Mouse (Mus musculus) forebrain, embryonic 13.5 days (tissue): ENCODE measurements around the gene BC004004. TPM values are rescaled to one million over a fixed set of nuclear protein-coding genes. Genes with fewer than 3 reads are reported as not detected.

ENCODE experiments used
- ATAC-seq: fragments of 200-750 bp; cut with Nextera tagmentation; 2 replicates; pipeline ENCODE4 v1.8.0; 2017
- H3K27ac ChIP-seq: fragments of 300-500 bp; sonication (generic); 2 replicates; pipeline ENCODE4 v1.5.1; 2015; ENCODE audit warnings: inconsistent platforms, mild to moderate bottlenecking, moderate library complexity
- H3K27me3 ChIP-seq: fragments of 300-500 bp; sonication (generic); 2 replicates; pipeline ENCODE4 v1.6.1; 2015; ENCODE audit warnings: mild to moderate bottlenecking, inconsistent platforms
- H3K36me3 ChIP-seq: fragments of 300-500 bp; sonication (generic); 2 replicates; pipeline ENCODE4 v1.6.1; 2015; ENCODE audit warnings: mild to moderate bottlenecking, inconsistent platforms; ENCODE audit not compliant: poor library complexity, severe bottlenecking
- H3K4me1 ChIP-seq: fragments of 300-500 bp; sonication (generic); 2 replicates; pipeline ENCODE4 v1.6.1; 2015; ENCODE audit warnings: inconsistent platforms
- H3K4me2 ChIP-seq: fragments of 300-500 bp; sonication (generic); 2 replicates; pipeline ENCODE4 v1.6.1; 2015; ENCODE audit warnings: inconsistent platforms, mild to moderate bottlenecking, moderate library complexity
- H3K4me3 ChIP-seq: fragments of 300-500 bp; sonication (generic); 2 replicates; pipeline ENCODE4 v1.5.1; 2015; ENCODE audit warnings: mild to moderate bottlenecking, inconsistent platforms
- H3K9ac ChIP-seq: fragments of 300-500 bp; sonication (generic); 2 replicates; pipeline ENCODE4 v1.6.1; 2015; ENCODE audit warnings: mild to moderate bottlenecking, inconsistent platforms
- H3K9me3 ChIP-seq: fragments of 300-500 bp; sonication (generic); replicated peaks from 2 replicates; pipeline ENCODE4 v1.6.1; 2016; ENCODE audit warnings: inconsistent platforms
- WGBS: fragments of 180-500 bp; shearing (Covaris S2); methylation state at CpG from one replicate; pipeline ENCODE4 v1.1.7; 2015; 5-methylcytosine and 5-hydroxymethylcytosine counted together
- polyA plus RNA-seq: library from polyadenylated mRNA; unstranded; fragments of >200 nt; fragmentation: Nextera tagmentation; extraction: Ambion mirVana; gene quantifications from 2 replicates; pipeline ENCODE4 v1.2.1, GENCODE M21; 2015

Gene BC004004
- 78.7 and 83.5 TPM in 2 replicates for polyA plus RNA-seq

- no peaks in the 10 kb centered on the region for H3K27me3 ChIP-seq
- under 1% methylated on average over 63 of the region's 63 CpGs for WGBS
- H3K4me3 ChIP-seq, result peak within 1 kb of the TSS; percentile 90
- peak; percentile 93 for ATAC-seq
- H3K36me3 ChIP-seq, result no peaks in the 10 kb centered on the region
- peak within 1 kb of the TSS; percentile 83 for H3K27ac ChIP-seq
- peak within 1 kb of the TSS; percentile 80 for H3K4me2 ChIP-seq
- peaks cover 24% of the 10 kb centered on the region for H3K4me1 ChIP-seq
- peak within 1 kb of the TSS; percentile 94 for H3K9ac ChIP-seq
- no peaks in the 10 kb centered on the region for H3K9me3 ChIP-seq
These were observed at the start of gene BC004004 for GRCm38 (mm10) chr17:29268682-29269348. Gene BC004004, plus strand, starts transcription at chr17:29268788.

- no peak overlapping the region for H3K27ac ChIP-seq
These were observed 48.0 kb upstream of the BC004004 start for GRCm38 (mm10) chr17:29220631-29221030.

GRCm38 (mm10) chr17:29231109-29231508, 37.5 kb upstream of the BC004004 start:
- no peak overlapping the region for H3K4me3 ChIP-seq
- H3K27ac ChIP-seq, result no peak overlapping the region; the same call in 1 of the 2 replicates
- peaks cover 9% of the 10 kb centered on the region for H3K27me3 ChIP-seq
- no peaks in the 10 kb centered on the region for H3K9me3 ChIP-seq
- 70% methylated on average over 10 of the region's 10 CpGs for WGBS
- no peak overlapping the region for H3K9ac ChIP-seq
- H3K4me2 ChIP-seq, result no peak overlapping the region
- H3K36me3 ChIP-seq, result no peaks in the 10 kb centered on the region
- no peak for ATAC-seq
- no peaks in the 10 kb centered on the region for H3K4me1 ChIP-seq

More at GRCm38 (mm10) chr17:29220631-29221030, 48.0 kb upstream of the BC004004 start:
- Histone ChIP-seq H3K9me3 (no peaks in the 10 kb centered on the region), H3K27me3 (0 out of 2 replicates have a peak, but pooled peaks cover 3% of the 10 kb centered on the region), H3K36me3 (no peaks in the 10 kb centered on the region), H3K4me1 (peaks cover 16% of the 10 kb centered on the region), H3K9ac (no peak overlapping the region), H3K4me2 (no peak overlapping the region), H3K4me3 (no peak overlapping the region)
- ATAC-seq, result no peak
- WGBS, result 22% methylated on average over 14 of the region's 14 CpGs

GRCm38 (mm10) chr17:29236111-29236510, 32.5 kb upstream of the BC004004 start:
- Histone ChIP-seq H3K27me3 (peaks cover 43% of the 10 kb centered on the region), H3K9ac (no peak overlapping the region), H3K4me2 (peak overlapping the region; percentile 100), H3K27ac (no peak overlapping the region), H3K36me3 (no peaks in the 10 kb centered on the region), H3K4me3 (no peak overlapping the region), H3K4me1 (peaks cover 15% of the 10 kb centered on the region), H3K9me3 (no peaks in the 10 kb centered on the region)
- 72% methylated on average over 7 of the region's 7 CpGs for WGBS
- ATAC-seq, result no peak

- WGBS, result under 1% methylated on average over 32 of the region's 32 CpGs
- no peak for ATAC-seq
- no peaks in the 10 kb centered on the region for H3K36me3 ChIP-seq
- peaks cover 43% of the 10 kb centered on the region for H3K27me3 ChIP-seq
- H3K27ac ChIP-seq, result no peak overlapping the region
- H3K4me1 ChIP-seq, result peaks cover 15% of the 10 kb centered on the region
- peak overlapping the region; percentile 60 for H3K4me3 ChIP-seq
- H3K9ac ChIP-seq, result peak overlapping the region; percentile 70
- H3K4me2 ChIP-seq, result peak overlapping the region; percentile 100
- H3K9me3 ChIP-seq, result no peaks in the 10 kb centered on the region
These were observed 31.3 kb upstream of the BC004004 start for GRCm38 (mm10) chr17:29237267-29237771.

- Histone ChIP-seq H3K27ac (no peak within 1 kb of the TSS), H3K4me2 (peak within 1 kb of the TSS; percentile 100), H3K36me3 (no peaks in the 10 kb centered on the region), H3K27me3 (peaks cover 43% of the 10 kb centered on the region), H3K9me3 (no peaks in the 10 kb centered on the region), H3K9ac (peak within 1 kb of the TSS; percentile 70), H3K4me1 (peaks cover 18% of the 10 kb centered on the region), H3K4me3 (peak within 1 kb of the TSS; percentile 60)
- peak; percentile 60; the same call in 1 of the 2 replicates for ATAC-seq
- WGBS, result 0% methylated on average over 68 of the region's 73 CpGs
These were observed 30.7 kb upstream of the BC004004 start, which contains the start of gene Cpne5 for GRCm38 (mm10) chr17:29237772-29238420. Gene Cpne5, minus strand, starts transcription at chr17:29238167.

GRCm38 (mm10) chr17:29238421-29238945, 30.1 kb upstream of the BC004004 start:
- H3K9me3 ChIP-seq, result no peaks in the 10 kb centered on the region
- 3% methylated on average over 22 of the region's 23 CpGs for WGBS
- peaks cover 43% of the 10 kb centered on the region for H3K27me3 ChIP-seq

GRCm38 (mm10) chr17:29244912-29245311, 23.7 kb upstream of the BC004004 start:
- Histone ChIP-seq H3K9me3 (no peaks in the 10 kb centered on the region), H3K4me2 (no peak overlapping the region), H3K4me1 (peaks cover 33% of the 10 kb centered on the region), H3K27me3 (0 out of 2 replicates have a peak, but pooled peaks cover 4% of the 10 kb centered on the region), H3K4me3 (no peak overlapping the region), H3K9ac (peak overlapping the region; percentile 26; the same call in 1 of the 2 replicates), H3K27ac (peak overlapping the region; percentile 54; the same call in 1 of the 2 replicates), H3K36me3 (peaks cover 8% of the 10 kb centered on the region)
- 49% methylated on average over 11 of the region's 12 CpGs for WGBS
- ATAC-seq, result no peak

More at GRCm38 (mm10) chr17:29238421-29238945, 30.1 kb upstream of the BC004004 start:
- H3K4me3 ChIP-seq, result peak overlapping the region; percentile 60
- H3K27ac ChIP-seq, result no peak overlapping the region
- H3K4me1 ChIP-seq, result peaks cover 23% of the 10 kb centered on the region
- no peaks in the 10 kb centered on the region for H3K36me3 ChIP-seq
- peak overlapping the region; percentile 100 for H3K4me2 ChIP-seq
- peak overlapping the region; percentile 70 for H3K9ac ChIP-seq
- ATAC-seq, result peak; percentile 44; the same call in 1 of the 2 replicates

- 34% methylated on average over 7 of the region's 7 CpGs for WGBS
These were observed 22.9 kb upstream of the BC004004 start for GRCm38 (mm10) chr17:29245725-29246124.

GRCm38 (mm10) chr17:29246602-29247001, 22.0 kb upstream of the BC004004 start:
- H3K36me3 ChIP-seq, result peaks cover 23% of the 10 kb centered on the region
- H3K27me3 ChIP-seq, result no peaks in the 10 kb centered on the region
- no peak overlapping the region for H3K9ac ChIP-seq
- peak; percentile 70 for ATAC-seq
- no peaks in the 10 kb centered on the region for H3K9me3 ChIP-seq
- no peak overlapping the region; the same call in 1 of the 2 replicates for H3K27ac ChIP-seq
- no peak overlapping the region for H3K4me3 ChIP-seq
- 32% methylated on average over 5 of the region's 5 CpGs for WGBS
- no peak overlapping the region for H3K4me2 ChIP-seq
- peaks cover 38% of the 10 kb centered on the region for H3K4me1 ChIP-seq

More at GRCm38 (mm10) chr17:29245725-29246124, 22.9 kb upstream of the BC004004 start:
- Histone ChIP-seq H3K4me2 (no peak overlapping the region), H3K27ac (peak overlapping the region; percentile 12; the same call in 1 of the 2 replicates), H3K4me1 (peaks cover 33% of the 10 kb centered on the region), H3K36me3 (peaks cover 15% of the 10 kb centered on the region), H3K9me3 (no peaks in the 10 kb centered on the region), H3K9ac (no peak overlapping the region), H3K4me3 (no peak overlapping the region), H3K27me3 (no peaks in the 10 kb centered on the region)
- no peak for ATAC-seq

- H3K4me1 ChIP-seq, result peaks cover 48% of the 10 kb centered on the region
These were observed 20.7 kb upstream of the BC004004 start for GRCm38 (mm10) chr17:29247881-29248280.

More at GRCm38 (mm10) chr17:29247881-29248280, 20.7 kb upstream of the BC004004 start:
- no peak for ATAC-seq
- peak overlapping the region; percentile 48 for H3K27ac ChIP-seq
- WGBS, result 83% methylated on average over 13 of the region's 13 CpGs
- no peak overlapping the region for H3K4me3 ChIP-seq
- H3K4me2 ChIP-seq, result no peak overlapping the region
- no peak overlapping the region for H3K9ac ChIP-seq
- H3K9me3 ChIP-seq, result no peaks in the 10 kb centered on the region
- peaks cover 34% of the 10 kb centered on the region for H3K36me3 ChIP-seq
- H3K27me3 ChIP-seq, result no peaks in the 10 kb centered on the region
